ENCODE assay signal across 10 mouse cellular contexts in genomic region chr15:79060887-79061565, GRCm38 (mm10). TPM values are rescaled to one million over a fixed set of nuclear protein-coding genes. Genes with fewer than 3 reads are reported as not detected.
DNase-seq lines count a peak whose midpoint lies in the region; ATAC-seq and TF ChIP-seq lines count a peak whose summit lies in the region.
"Had no signal": no experiment of that assay in that cellular context is flagged by ENCODE, and none has a peak within 500 bp of the region (broad histone marks: within the 10 kb centered on the region; RNA-seq: fewer than 3 reads in every experiment).

No protein-coding gene starts in this region.

- no peak overlapping the region for H3K9ac ChIP-seq in forebrain, embryonic 12.5 days
- no peak overlapping the region for H3K9ac ChIP-seq in forebrain, postnatal 0 days
- H3K9ac ChIP-seq in lung, embryonic 14.5 days: no peak overlapping the region
- no peak overlapping the region for H3K9ac ChIP-seq in hindbrain, embryonic 16.5 days (ENCODE audit: low read depth, low read length)

- no peak for ATAC-seq in forebrain, embryonic 12.5 days (ENCODE audit: low FRiP score)
- no peak for ATAC-seq in forebrain, postnatal 0 days
- no peak for ATAC-seq in lung, embryonic 14.5 days (ENCODE audit: insufficient read depth)
- no peak for ATAC-seq in hindbrain, embryonic 16.5 days
- peak; percentile 49 for ATAC-seq in megakaryocyte-erythroid progenitor cell, adult 5-6 weeks (replicated peaks; ENCODE audit: low FRiP score, low TSS enrichment, poor library complexity, severe bottlenecking)

- DNase-seq in forebrain, postnatal 0 days: no peak
- no peak for DNase-seq in lung, embryonic 14.5 days
- DNase-seq in lung, adult 2 months: no peak
- DNase-seq in embryo, embryonic 10 days (ENCODE audit: low spot score): no peak
- DNase-seq in left cerebral cortex, adult 18-20 months (ENCODE audit: low spot score in 2 of 2): no peak
- DNase-seq: kidney, postnatal 14 days had no signal

- peak overlapping the region; percentile 71; the same call in 1 of the 2 replicates for H3K4me2 ChIP-seq in forebrain, embryonic 12.5 days
- no peak overlapping the region for H3K4me2 ChIP-seq in forebrain, postnatal 0 days (ENCODE audit: low read depth)
- peak overlapping the region; percentile 78 for H3K4me2 ChIP-seq in lung, embryonic 14.5 days
- H3K4me2 ChIP-seq in hindbrain, embryonic 16.5 days (ENCODE audit: low read length): peak overlapping the region; percentile 85; the same call in 1 of the 2 replicates

- no peak overlapping the region for H3K4me3 ChIP-seq in forebrain, embryonic 12.5 days (replicated peaks)
- no peak overlapping the region for H3K4me3 ChIP-seq in forebrain, postnatal 0 days (ENCODE audit: low read depth, low read length)
- H3K4me3 ChIP-seq in lung, embryonic 14.5 days (ENCODE audit: low read depth, low read length): peak overlapping the region; percentile 3; the same call in 1 of the 2 replicates
- no peak overlapping the region for H3K4me3 ChIP-seq in lung, adult 2 months (replicated peaks; ENCODE audit: extremely low read depth, low read depth, low read length)
- no peak overlapping the region for H3K4me3 ChIP-seq in hindbrain, embryonic 16.5 days (ENCODE audit: low read length)

- no peak for TF ChIP-seq CTCF in forebrain, postnatal 0 days (IDR thresholded peaks at IDR 0.05; ENCODE audit: low read depth)
- TF ChIP-seq CTCF in lung, embryonic 14.5 days (IDR thresholded peaks at IDR 0.05; ENCODE audit: low read depth): no peak
- TF ChIP-seq CTCF in lung, adult 2 months (IDR thresholded peaks at IDR 0.05; ENCODE audit: insufficient read depth, low read length): no peak

- no peak overlapping the region for H3K27ac ChIP-seq in forebrain, embryonic 12.5 days
- no peak overlapping the region for H3K27ac ChIP-seq in forebrain, postnatal 0 days (ENCODE audit: low read depth, low read length)
- no peak overlapping the region for H3K27ac ChIP-seq in lung, embryonic 14.5 days (ENCODE audit: low read depth)
- H3K27ac ChIP-seq in hindbrain, embryonic 16.5 days (ENCODE audit: low read depth, low read length): no peak overlapping the region

- H3K36me3 ChIP-seq in forebrain, embryonic 12.5 days (replicated peaks): peaks cover 49% of the 10 kb centered on the region
- peaks cover 47% of the 10 kb centered on the region for H3K36me3 ChIP-seq in forebrain, postnatal 0 days (ENCODE audit: insufficient read depth)
- H3K36me3 ChIP-seq in lung, embryonic 14.5 days (ENCODE audit: insufficient read depth): peaks cover 46% of the 10 kb centered on the region
- peaks cover 30% of the 10 kb centered on the region for H3K36me3 ChIP-seq in hindbrain, embryonic 16.5 days (ENCODE audit: control insufficient read depth, insufficient read depth, low read length)

- H3K4me1 ChIP-seq in forebrain, embryonic 12.5 days: peaks cover 19% of the 10 kb centered on the region
- H3K4me1 ChIP-seq in forebrain, postnatal 0 days (ENCODE audit: insufficient read depth): no peaks in the 10 kb centered on the region; the same call in 1 of the 2 replicates
- 0 out of 2 replicates have a peak, but pooled peaks cover 5% of the 10 kb centered on the region for H3K4me1 ChIP-seq in lung, embryonic 14.5 days (ENCODE audit: insufficient read depth)
- H3K4me1 ChIP-seq in lung, adult 2 months (ENCODE audit: control insufficient read depth, insufficient read depth, low read length): peaks cover 2% of the 10 kb centered on the region; the same call in 1 of the 2 replicates
- H3K4me1 ChIP-seq in hindbrain, embryonic 16.5 days (ENCODE audit: control insufficient read depth, insufficient read depth, low read depth, low read length): peaks cover 10% of the 10 kb centered on the region

- H3K27me3 ChIP-seq in forebrain, embryonic 12.5 days: no peaks in the 10 kb centered on the region
- no peaks in the 10 kb centered on the region for H3K27me3 ChIP-seq in forebrain, postnatal 0 days (ENCODE audit: insufficient read depth, low read length)
- H3K27me3 ChIP-seq in lung, embryonic 14.5 days (ENCODE audit: insufficient read depth, low read length): no peaks in the 10 kb centered on the region
- H3K27me3 ChIP-seq in hindbrain, embryonic 16.5 days (replicated peaks; ENCODE audit: control insufficient read depth, insufficient read depth, low read length): no peaks in the 10 kb centered on the region

- H3K9me3 ChIP-seq in forebrain, embryonic 12.5 days: no peaks in the 10 kb centered on the region
- no peaks in the 10 kb centered on the region for H3K9me3 ChIP-seq in forebrain, postnatal 0 days (ENCODE audit: low read length)
- H3K9me3 ChIP-seq in lung, embryonic 14.5 days (ENCODE audit: low read depth, low read length): no peaks in the 10 kb centered on the region
- H3K9me3 ChIP-seq in hindbrain, embryonic 16.5 days (ENCODE audit: control insufficient read depth, low read length): no peaks in the 10 kb centered on the region

- 86% methylated on average over 14 of the region's 14 CpGs for WGBS in forebrain, embryonic 12.5 days
- WGBS in forebrain, postnatal 0 days: 73% methylated on average over 14 of the region's 14 CpGs
- WGBS in lung, embryonic 14.5 days: 81% methylated on average over 14 of the region's 14 CpGs
- 61% methylated on average over 14 of the region's 14 CpGs for WGBS in lung, adult 2 months
- 81% methylated on average over 14 of the region's 14 CpGs for WGBS in hindbrain, embryonic 16.5 days

- no peak for TF ChIP-seq POLR2A in lung, adult 2 months (IDR thresholded peaks at IDR 0.05; ENCODE audit: borderline replicate concordance, extremely low read depth, low read depth, low read length)

RNA-seq across cellular contexts. Expression of gene Ankrd54, which starts 1.7 kb away (rescaled TPM):
- 59.5 and 60.0 TPM in 2 replicates for polyA plus RNA-seq in forebrain, embryonic 12.5 days (2016; fragmentation: Nextera tagmentation; extraction: Ambion mirVana)
- total RNA-seq in forebrain, postnatal 0 days (2014; rRNA removed): 43.3 and 50.5 TPM in 2 replicates
- 41.2 and 45.8 TPM in 2 replicates for polyA plus RNA-seq in forebrain, postnatal 0 days (2015; fragmentation: Nextera tagmentation; extraction: Ambion mirVana)
- polyA plus RNA-seq in lung, embryonic 14.5 days (2014; fragmentation: Nextera tagmentation; extraction: Ambion mirVana): 54.4 and 55.4 TPM in 2 replicates
- polyA plus RNA-seq in lung, adult 2 months (2012; rRNA removed): 60.7 and 67.3 TPM in 2 replicates
- polyA plus RNA-seq in hindbrain, embryonic 16.5 days (2015; fragmentation: Nextera tagmentation; extraction: Ambion mirVana): 50.0 and 54.0 TPM in 2 replicates
- total RNA-seq in megakaryocyte-erythroid progenitor cell, adult 5-6 weeks (2014; fragmentation: Nextera tagmentation): 24.4 and 44.2 TPM in 2 replicates
- 15.0 and 15.2 TPM in 2 replicates for total RNA-seq in megakaryocyte-erythroid progenitor cell, adult 5-6 weeks (2017)
- 10 to 100 TPM; 17.8 to 24.9 TPM for total RNA-seq in left cerebral cortex, adult 18-20 months (2021)

RNA-seq across cellular contexts. Expression of gene Eif3l, which starts 14.0 kb away (rescaled TPM):
- polyA plus RNA-seq in forebrain, embryonic 12.5 days (2016; fragmentation: Nextera tagmentation; extraction: Ambion mirVana): 209 and 216 TPM in 2 replicates
- 213 and 218 TPM in 2 replicates for total RNA-seq in forebrain, postnatal 0 days (2014; rRNA removed)
- 179 and 191 TPM in 2 replicates for polyA plus RNA-seq in forebrain, postnatal 0 days (2015; fragmentation: Nextera tagmentation; extraction: Ambion mirVana)
- 243 and 249 TPM in 2 replicates for polyA plus RNA-seq in lung, embryonic 14.5 days (2014; fragmentation: Nextera tagmentation; extraction: Ambion mirVana)
- 81.2 and 105 TPM in 2 replicates for polyA plus RNA-seq in lung, adult 2 months (2012; rRNA removed)
- 174 and 177 TPM in 2 replicates for polyA plus RNA-seq in hindbrain, embryonic 16.5 days (2015; fragmentation: Nextera tagmentation; extraction: Ambion mirVana)
- 218 and 242 TPM in 2 replicates for total RNA-seq in megakaryocyte-erythroid progenitor cell, adult 5-6 weeks (2014; fragmentation: Nextera tagmentation)
- 216 and 264 TPM in 2 replicates for total RNA-seq in megakaryocyte-erythroid progenitor cell, adult 5-6 weeks (2017)
- 10 to 100 TPM; 66.5 to 68.2 TPM for total RNA-seq in left cerebral cortex, adult 18-20 months (2021)

RNA-seq across cellular contexts. Expression of gene Galr3, which starts 19.3 kb away (rescaled TPM):
- polyA plus RNA-seq in forebrain, embryonic 12.5 days (2016; fragmentation: Nextera tagmentation; extraction: Ambion mirVana): not detected in 2 replicates
- 0.62 TPM in 1 of 2 replicates, not detected in the other for total RNA-seq in forebrain, postnatal 0 days (2014; rRNA removed)
- 0.12 and 0.20 TPM in 2 replicates for polyA plus RNA-seq in forebrain, postnatal 0 days (2015; fragmentation: Nextera tagmentation; extraction: Ambion mirVana)
- polyA plus RNA-seq in lung, embryonic 14.5 days (2014; fragmentation: Nextera tagmentation; extraction: Ambion mirVana): not detected in 2 replicates
- polyA plus RNA-seq in lung, adult 2 months (2012; rRNA removed): 1.3 and 1.8 TPM in 2 replicates
- 0.14 TPM in 1 of 2 replicates, not detected in the other for polyA plus RNA-seq in hindbrain, embryonic 16.5 days (2015; fragmentation: Nextera tagmentation; extraction: Ambion mirVana)
- total RNA-seq in megakaryocyte-erythroid progenitor cell, adult 5-6 weeks (2014; fragmentation: Nextera tagmentation): 0.40 TPM in 1 of 2 replicates, not detected in the other
- 0.56 TPM in 1 of 2 replicates, not detected in the other for total RNA-seq in megakaryocyte-erythroid progenitor cell, adult 5-6 weeks (2017)
- total RNA-seq in left cerebral cortex, adult 18-20 months (2021): under 1 TPM; 0.82 to 0.98 TPM
- total RNA-seq: monocyte, adult 5-6 weeks had no signal

RNA-seq across cellular contexts. Expression of gene H1f0, which starts 32.8 kb away (rescaled TPM):
- 638 and 696 TPM in 2 replicates for polyA plus RNA-seq in forebrain, embryonic 12.5 days (2016; fragmentation: Nextera tagmentation; extraction: Ambion mirVana)
- 198 and 209 TPM in 2 replicates for total RNA-seq in forebrain, postnatal 0 days (2014; rRNA removed)
- 224 and 248 TPM in 2 replicates for polyA plus RNA-seq in forebrain, postnatal 0 days (2015; fragmentation: Nextera tagmentation; extraction: Ambion mirVana)
- polyA plus RNA-seq in lung, embryonic 14.5 days (2014; fragmentation: Nextera tagmentation; extraction: Ambion mirVana): 201 and 209 TPM in 2 replicates
- 92.0 and 112 TPM in 2 replicates for polyA plus RNA-seq in lung, adult 2 months (2012; rRNA removed)
- polyA plus RNA-seq in hindbrain, embryonic 16.5 days (2015; fragmentation: Nextera tagmentation; extraction: Ambion mirVana): 200 and 206 TPM in 2 replicates
- total RNA-seq in megakaryocyte-erythroid progenitor cell, adult 5-6 weeks (2014; fragmentation: Nextera tagmentation): 19.0 and 23.7 TPM in 2 replicates
- total RNA-seq in megakaryocyte-erythroid progenitor cell, adult 5-6 weeks (2017): 27.0 and 47.0 TPM in 2 replicates
- 10 to 100 TPM; 79.6 to 93.8 TPM for total RNA-seq in left cerebral cortex, adult 18-20 months (2021)

RNA-seq across cellular contexts. Expression of gene Micall1, which starts 47.7 kb away (rescaled TPM):
- 8.4 and 9.5 TPM in 2 replicates for polyA plus RNA-seq in forebrain, embryonic 12.5 days (2016; fragmentation: Nextera tagmentation; extraction: Ambion mirVana)
- total RNA-seq in forebrain, postnatal 0 days (2014; rRNA removed): 23.8 and 29.1 TPM in 2 replicates
- polyA plus RNA-seq in forebrain, postnatal 0 days (2015; fragmentation: Nextera tagmentation; extraction: Ambion mirVana): 7.2 and 8.0 TPM in 2 replicates
- 7.5 and 9.0 TPM in 2 replicates for polyA plus RNA-seq in lung, embryonic 14.5 days (2014; fragmentation: Nextera tagmentation; extraction: Ambion mirVana)
- polyA plus RNA-seq in lung, adult 2 months (2012; rRNA removed): 31.9 and 36.1 TPM in 2 replicates
- polyA plus RNA-seq in hindbrain, embryonic 16.5 days (2015; fragmentation: Nextera tagmentation; extraction: Ambion mirVana): 11.6 and 13.9 TPM in 2 replicates
- total RNA-seq in megakaryocyte-erythroid progenitor cell, adult 5-6 weeks (2014; fragmentation: Nextera tagmentation): 1.5 and 6.4 TPM in 2 replicates
- 0.57 and 2.5 TPM in 2 replicates for total RNA-seq in megakaryocyte-erythroid progenitor cell, adult 5-6 weeks (2017)
- 10 to 100 TPM; 22.2 to 26.8 TPM for total RNA-seq in left cerebral cortex, adult 18-20 months (2021)
